Mouse (Mus musculus) gastrocnemius, postnatal 4 days (tissue): ENCODE results near the gene Mapt. TPM values are rescaled to one million over a fixed set of nuclear protein-coding genes. Genes with fewer than 3 reads are reported as not detected.

Source experiments
- DNase-seq, 2 experiments: peaks; one replicate each; pipeline ENCODE4 v3.0.0; 2021 to 2022; ENCODE audit warnings: low spot score in 2 of 2, mixed read lengths in 2 of 2
- total RNA-seq, 2 experiments: library from RNA; stranded (reverse); gene quantifications; 2 replicates each; pipeline ENCODE4 v1.2.3; 2021

The Mapt gene
- total RNA-seq, 2 experiments from 2014 or later: 24.6 to 26.4 TPM

GRCm38 (mm10) chr11:104270876-104271275 lies 39.7 kb downstream of the Mapt start:
- DNase-seq: no peak

- no peak for DNase-seq
Measured at GRCm38 (mm10) chr11:104271876-104272275, 40.7 kb downstream of the Mapt start.

GRCm38 (mm10) chr11:104272352-104272751 lies 41.2 kb downstream of the Mapt start:
- DNase-seq: peak; percentile 55 to 73

- DNase-seq: no peak
Measured at GRCm38 (mm10) chr11:104275765-104276164, 44.6 kb downstream of the Mapt start.

GRCm38 (mm10) chr11:104278222-104278621 lies 47.0 kb downstream of the Mapt start:
- DNase-seq: peak; percentile 33 to 59

- no peak for DNase-seq
Measured at GRCm38 (mm10) chr11:104279049-104279448, 47.9 kb downstream of the Mapt start.

- no peak for DNase-seq
Measured at GRCm38 (mm10) chr11:104279538-104279937, 48.3 kb downstream of the Mapt start.

GRCm38 (mm10) chr11:104281501-104281900 lies 50.3 kb downstream of the Mapt start:
- DNase-seq: no peak

GRCm38 (mm10) chr11:104287113-104287512 lies 55.9 kb downstream of the Mapt start:
- DNase-seq: no peak

- DNase-seq: no peak
Measured at GRCm38 (mm10) chr11:104288835-104289198, 57.6 kb downstream of the Mapt start.

- DNase-seq: peak in 1 of 2 experiments; percentile 49
Measured at GRCm38 (mm10) chr11:104289199-104290031, 58.2 kb downstream of the Mapt start.

GRCm38 (mm10) chr11:104292443-104293220 lies 61.4 kb downstream of the Mapt start:
- no peak for DNase-seq

- no peak for DNase-seq
Measured at GRCm38 (mm10) chr11:104293241-104293640, 62.1 kb downstream of the Mapt start.

- DNase-seq: no peak
Measured at GRCm38 (mm10) chr11:104295145-104295544, 64.0 kb downstream of the Mapt start.

- DNase-seq: no peak
Measured at GRCm38 (mm10) chr11:104295656-104296055, 64.5 kb downstream of the Mapt start.

GRCm38 (mm10) chr11:104297671-104298070 lies 66.5 kb downstream of the Mapt start:
- no peak for DNase-seq

- DNase-seq: no peak
Measured at GRCm38 (mm10) chr11:104302628-104303027, 71.4 kb downstream of the Mapt start.

GRCm38 (mm10) chr11:104303088-104303960 lies 72.1 kb downstream of the Mapt start:
- no peak for DNase-seq

- DNase-seq: no peak
Measured at GRCm38 (mm10) chr11:104305711-104306110, 74.5 kb downstream of the Mapt start.

GRCm38 (mm10) chr11:104306483-104306882 lies 75.3 kb downstream of the Mapt start:
- DNase-seq: no peak

GRCm38 (mm10) chr11:104307136-104307535 lies 75.9 kb downstream of the Mapt start:
- no peak for DNase-seq
